Mouse (Mus musculus) small intestine, adult 2 months (tissue): Measurements from ENCODE around the gene Krtap4-9.

Experiments
- CTCF ChIP-seq: fragments of 200-500 bp; IDR thresholded peaks from 2 replicates; pipeline ENCODE4 v1.5.1; 2012; ENCODE audit warnings: low read depth, mild to moderate bottlenecking, control low read depth, inconsistent platforms, low read length, moderate library complexity, mixed read lengths; ENCODE audit not compliant: insufficient replicate concordance, insufficient read length; ENCODE audit errors: extremely low read depth
- POLR2A ChIP-seq: fragments of 200-500 bp; IDR thresholded peaks from 2 replicates; pipeline ENCODE4 v1.6.1; 2012; ENCODE audit warnings: low read depth, mild to moderate bottlenecking, control low read depth, inconsistent platforms, low read length, moderate library complexity

DNA sequence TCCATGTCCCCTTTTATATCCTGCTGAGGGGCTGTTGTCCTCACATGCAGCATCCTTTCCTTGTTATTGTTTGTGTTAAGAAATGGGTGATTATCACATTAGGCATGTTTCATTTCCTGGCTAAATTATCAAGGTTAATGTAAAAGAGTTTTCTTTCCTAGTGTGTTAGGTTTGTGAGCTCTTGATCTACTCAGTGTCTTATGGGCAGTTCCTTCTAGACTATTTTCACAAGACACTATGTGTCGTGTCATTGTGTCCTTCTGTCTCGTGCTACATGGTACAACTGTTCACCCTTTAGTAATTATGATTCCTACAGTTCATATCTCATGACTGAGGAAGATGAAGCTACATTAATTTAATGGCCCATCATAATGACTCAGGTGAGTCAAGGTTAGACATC lies 8.4 kb downstream of the Krtap4-9 start, which contains the start of gene Gm11596:
- TF ChIP-seq POLR2A (no peak), CTCF (no peak)
